Mouse (Mus musculus) left cerebral cortex, adult 11 months (tissue): ENCODE data around the gene En2.
A peak's percentile ranks its signal among the peaks of the same experiment; 100 is the strongest.

Experiments
- DNase-seq: peaks from one replicate; pipeline ENCODE4 v3.0.0; 2022; ENCODE audit warnings: low spot score

The En2 gene

DNA sequence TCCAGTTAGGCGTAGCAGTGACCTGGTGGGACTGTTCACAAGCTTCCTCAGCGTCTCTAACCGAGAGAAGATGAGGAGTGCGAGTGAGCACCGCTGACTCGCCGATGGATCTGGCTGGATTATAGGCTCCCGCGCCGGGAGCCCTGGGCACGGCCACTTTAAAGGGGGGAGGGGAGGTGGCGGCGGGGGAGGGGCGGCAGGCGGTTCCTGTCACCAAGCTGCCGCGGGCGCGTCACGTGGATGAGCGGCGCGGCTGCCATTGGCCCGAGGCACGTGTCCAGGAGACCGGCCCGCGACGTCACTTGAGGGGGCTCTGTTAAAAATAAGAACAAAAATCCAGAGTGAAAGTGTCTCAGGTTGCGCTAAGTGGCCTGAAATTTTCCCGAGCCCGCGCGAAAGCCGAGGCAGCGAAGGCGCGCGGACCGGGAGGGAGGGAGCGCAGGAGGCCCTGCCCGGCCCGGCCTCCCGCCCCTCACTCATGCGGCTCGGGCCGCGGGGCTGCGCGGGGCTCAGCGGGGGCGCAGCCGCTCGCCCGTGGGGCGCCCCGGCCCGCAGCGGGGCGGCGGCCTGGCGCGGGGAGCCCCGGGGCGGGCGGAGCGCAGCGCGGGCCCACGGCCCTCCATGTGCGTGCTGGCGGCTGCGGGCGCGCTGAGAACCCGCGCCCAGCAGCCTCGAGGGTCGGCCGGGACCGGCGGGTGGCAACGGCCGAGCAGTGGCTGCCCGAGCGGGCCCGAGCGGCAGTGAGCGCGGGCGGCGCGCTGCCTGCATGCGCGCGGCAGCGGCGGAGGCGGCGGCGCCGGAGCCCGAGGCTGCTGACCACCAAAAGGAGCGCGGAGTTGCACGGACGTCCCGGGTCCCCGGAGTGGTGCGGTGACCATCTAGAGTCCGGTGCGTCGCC, at the start of gene En2:
Gene En2, plus strand, starts transcription at position 337 of the 898 bp plus-strand sequence.
- peak; percentile 26 for DNase-seq

DNA sequence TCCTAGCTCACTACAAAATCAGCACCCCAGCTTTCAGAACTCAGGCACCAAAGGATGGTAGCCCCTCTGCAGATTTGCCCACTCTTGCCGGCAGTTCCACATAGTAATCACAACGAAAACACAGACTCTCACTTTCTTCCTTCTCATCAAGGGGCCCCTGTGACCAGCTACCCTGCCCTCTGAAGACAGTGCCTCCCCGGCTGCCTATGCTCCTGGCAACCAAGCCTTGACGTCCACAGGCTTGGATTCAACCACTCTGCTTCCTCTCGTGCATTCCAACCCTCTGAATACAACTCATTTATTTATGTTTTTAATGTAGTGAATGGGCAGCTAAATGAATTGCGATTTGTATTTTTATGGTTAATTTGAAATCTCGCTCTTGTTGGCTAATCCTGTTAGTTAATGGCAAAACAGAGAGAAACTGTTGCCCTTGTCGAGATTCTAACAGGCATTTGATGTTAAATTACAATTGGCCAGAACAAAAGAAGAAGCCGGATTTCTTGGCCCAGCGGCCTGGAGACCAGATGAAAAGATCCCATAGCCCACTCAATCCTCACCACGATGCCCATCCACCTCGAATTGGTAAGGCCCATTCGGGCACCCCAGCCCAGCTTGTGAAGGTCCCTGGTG, 48.1 kb upstream of the En2 start:
- DNase-seq: no peak

DNA sequence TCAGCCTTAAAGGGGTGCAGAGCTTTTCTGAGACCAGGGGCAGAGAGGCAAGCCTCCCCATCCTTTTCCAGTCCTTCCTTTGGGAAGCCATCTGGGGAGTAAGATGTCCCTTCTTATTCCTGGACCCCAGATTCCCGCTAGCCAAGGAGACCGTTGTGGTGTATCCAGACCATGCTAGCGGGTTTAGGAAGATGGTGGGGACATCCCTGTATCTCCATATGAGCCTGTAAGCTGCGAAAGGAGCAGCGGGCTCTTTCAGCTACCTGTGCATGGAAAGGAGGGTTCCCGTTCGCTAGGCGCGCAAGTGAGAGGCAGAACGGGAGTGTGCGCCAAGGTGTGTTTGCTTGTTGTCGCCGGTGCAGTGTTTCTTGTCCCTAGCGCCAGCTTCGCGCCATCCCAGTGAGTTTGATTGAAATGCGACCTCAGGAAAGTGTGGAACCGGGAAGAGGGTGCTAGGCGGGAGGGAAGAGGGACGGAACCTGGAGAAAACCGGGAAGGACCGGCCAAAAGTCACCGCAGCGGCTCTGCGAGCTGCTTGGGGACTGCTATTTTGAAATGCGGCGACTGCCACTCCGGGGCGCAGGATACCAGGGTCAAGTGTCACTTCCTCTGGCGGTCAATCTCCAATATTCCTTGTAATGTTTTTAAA, 47.5 kb upstream of the En2 start:
- no peak for DNase-seq

DNA sequence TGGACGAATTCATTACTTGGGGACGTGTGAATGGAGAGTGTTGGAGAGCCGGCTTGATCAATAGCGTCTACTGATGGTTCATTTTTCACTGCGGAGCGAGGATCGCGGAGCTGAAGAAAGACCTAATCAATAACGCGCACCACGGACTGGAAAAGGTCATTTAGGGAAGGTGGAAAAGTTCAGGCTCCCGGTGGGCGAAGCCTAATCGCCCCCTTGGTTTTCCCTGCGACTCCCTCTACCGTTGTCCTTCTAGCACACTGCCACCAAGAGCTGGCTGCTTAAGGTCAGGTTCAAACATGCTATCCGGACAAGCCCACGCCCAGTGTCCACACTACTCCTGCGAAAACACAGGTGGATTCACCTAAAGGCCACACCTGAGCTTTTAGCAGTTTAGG, 47.0 kb upstream of the En2 start:
- no peak for DNase-seq

DNA sequence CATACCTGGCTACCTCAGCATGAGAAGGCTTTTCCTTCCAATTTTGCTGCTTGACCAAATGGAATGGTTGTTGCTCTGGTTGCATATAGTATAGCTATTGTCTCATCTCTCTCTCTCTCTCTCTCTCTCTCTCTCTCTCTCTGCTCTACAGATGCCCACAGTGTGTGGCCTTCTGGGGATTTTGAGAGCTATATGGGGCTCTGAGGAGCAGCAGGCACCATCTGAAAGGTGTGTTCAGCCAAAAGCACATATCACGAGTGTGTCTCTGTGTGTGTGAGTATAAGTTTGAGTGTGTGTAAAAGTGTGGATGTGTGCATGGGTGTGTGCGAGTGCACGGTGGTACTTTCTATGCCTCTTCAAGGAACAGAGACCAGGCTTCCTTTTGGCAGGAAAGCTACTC, 45.9 kb upstream of the En2 start:
- DNase-seq: no peak

DNA sequence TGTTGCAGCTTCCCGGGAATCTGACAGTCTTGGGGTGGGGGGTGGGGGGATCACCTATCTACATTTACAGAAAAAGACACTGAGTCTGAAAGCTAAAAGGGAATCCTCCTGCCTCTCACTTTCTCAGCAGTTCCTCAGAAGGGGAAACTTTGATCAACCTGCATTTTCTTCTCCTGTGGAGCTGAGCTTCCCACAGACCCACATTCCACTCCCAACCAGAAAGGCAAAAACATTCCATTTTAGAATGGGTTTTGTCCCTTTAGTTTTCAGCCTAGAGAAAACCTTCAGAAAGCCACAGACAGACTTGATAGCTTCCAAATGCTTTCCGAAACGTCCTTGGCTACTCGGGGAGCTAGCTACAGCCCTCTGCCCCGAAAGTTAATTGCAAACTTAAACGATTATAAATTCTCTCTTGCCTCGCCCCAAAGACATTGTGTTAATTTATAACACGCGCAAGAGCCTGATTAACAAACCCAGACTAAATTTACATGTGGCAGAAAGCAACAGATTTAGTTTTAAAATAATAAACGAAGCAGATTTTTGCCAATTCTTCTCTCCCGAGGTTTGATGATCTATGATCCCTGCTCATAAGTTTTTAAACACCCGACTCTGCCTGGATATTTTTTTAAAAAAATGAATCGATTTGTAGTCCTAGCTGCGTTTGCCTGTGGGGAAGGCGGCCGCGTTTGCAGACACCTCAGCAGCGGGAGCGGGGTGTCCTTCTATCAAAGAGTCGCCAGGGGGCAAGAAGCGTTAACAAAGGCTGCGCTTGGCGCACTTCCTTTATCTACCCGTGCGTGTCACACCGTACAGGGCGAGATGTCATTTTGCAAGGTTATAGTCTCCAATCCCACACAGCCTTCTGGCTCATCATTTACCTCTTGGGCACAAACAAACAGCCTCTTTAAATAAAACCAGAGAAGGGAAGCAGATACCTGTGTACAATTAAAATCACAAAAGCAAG, 42.7 kb upstream of the En2 start:
- no peak for DNase-seq

DNA sequence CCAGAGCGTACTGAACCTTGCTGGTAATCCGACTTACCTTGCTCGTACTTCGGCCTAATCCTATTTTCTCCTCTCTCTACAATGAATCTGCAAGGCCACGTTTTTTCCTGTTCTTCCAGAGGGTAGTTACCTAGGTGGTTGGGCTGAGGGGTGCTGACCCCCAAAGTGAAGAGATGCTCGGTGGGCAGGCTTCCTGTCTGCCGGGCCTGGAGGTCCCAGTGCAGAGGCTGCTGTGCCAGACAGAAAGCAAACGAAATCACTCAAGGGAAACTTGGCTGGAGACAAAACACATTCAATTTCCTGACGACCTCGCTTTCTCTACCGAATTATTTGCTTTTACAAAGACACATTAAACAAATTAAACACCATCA, 42.1 kb upstream of the En2 start:
- no peak for DNase-seq

DNA sequence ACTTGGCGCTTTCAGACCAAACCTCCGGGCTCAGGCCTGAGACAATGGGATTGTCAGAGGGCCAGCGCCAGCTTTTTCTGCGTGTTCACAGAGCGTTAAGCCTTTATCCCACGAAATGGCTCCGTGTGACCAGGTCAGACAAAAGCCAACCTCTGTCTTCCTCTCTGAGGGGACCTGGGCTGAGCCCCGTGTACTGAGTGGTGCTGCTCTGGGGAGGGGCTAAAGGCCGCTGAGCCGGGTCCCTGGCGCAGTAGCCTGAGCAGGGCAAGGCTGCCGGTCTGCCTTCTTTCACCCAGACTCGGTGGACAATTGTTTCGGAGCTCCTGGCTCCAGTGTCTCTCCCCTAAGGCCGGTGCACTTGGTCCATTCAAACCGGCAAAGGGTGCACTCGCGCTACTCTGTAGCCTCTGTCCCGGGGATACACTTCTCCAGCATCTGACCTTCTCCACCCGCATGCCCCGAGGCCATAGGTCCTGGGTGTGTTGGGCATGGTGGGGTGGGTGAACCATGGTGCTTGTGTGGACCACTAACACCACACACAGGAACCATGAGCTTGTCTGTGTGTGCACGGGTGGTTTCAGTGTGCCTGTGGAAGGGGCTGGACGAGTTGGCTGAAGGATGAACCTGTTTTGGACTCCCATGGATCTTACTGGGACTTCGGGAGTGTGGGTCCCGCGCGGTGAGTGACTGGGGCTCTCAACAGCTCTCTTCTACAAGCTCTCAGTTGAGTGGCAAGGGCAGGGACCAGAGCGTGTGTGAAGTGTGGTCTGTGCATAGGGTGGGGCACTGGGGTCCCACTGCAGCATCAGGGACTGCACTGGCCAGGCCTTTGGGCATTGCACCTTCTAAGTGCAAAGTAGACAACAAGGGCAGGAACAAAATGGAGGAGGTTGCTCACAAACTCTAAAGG, 40.9 kb upstream of the En2 start:
- DNase-seq: no peak

DNA sequence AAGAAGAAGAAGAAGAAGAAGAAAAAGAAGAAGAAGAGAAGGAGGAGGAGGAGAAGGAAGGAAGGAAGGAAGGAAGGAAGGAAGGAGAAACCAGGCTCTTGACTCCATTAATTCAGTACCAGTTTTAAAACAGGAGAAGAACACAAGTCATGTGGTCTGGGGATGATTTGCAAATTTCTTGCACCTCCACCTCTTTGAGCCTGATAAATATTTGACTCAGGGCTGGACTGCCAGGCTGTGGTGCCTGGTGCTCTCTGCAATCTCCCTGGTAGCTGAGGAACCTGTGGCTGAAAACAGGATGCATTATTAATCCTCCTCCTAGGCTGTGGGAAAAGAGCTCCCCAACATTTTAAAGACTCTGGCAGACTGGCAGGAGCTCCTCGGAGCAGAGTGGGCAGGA, 36.6 kb upstream of the En2 start:
- DNase-seq: no peak

DNA sequence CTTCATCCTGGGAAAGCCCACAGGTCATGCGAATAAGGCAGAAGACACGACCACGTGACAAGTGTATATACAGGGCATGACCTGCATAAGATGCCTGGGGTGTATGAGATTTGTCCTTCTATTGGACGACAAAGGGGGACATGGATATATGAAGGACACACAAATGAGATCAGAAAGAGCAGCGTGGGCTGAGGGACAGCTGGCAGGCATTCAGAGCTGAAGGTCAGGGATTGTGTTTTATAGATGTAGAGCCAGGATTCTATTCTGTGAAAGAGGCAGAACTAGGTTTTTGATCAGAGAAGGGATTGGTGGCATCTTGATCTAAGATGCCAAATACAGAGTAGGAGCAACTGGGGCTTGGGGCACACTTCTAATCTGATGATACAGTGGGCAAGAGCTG, 33.3 kb upstream of the En2 start:
- DNase-seq: no peak

DNA sequence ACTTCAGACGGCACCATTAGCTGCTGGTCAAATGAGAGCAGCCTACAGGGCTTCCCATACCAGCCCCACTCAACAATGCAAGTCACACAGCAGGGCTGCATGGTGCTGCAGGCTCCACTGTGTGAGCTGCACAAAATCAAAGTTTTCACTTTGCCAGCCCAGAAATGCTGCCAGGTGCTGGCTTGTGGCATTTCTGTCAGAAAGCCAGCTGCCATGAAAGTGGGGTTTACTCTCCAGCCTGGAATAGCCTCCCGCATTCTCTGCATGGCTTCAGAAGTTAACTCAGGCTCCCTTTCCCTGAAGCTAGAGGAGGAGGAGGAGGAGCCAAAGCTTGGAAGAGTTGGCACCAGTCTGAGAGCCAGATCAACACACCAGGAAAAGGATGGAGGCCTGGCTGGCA, 29.1 kb upstream of the En2 start:
- DNase-seq: no peak

DNA sequence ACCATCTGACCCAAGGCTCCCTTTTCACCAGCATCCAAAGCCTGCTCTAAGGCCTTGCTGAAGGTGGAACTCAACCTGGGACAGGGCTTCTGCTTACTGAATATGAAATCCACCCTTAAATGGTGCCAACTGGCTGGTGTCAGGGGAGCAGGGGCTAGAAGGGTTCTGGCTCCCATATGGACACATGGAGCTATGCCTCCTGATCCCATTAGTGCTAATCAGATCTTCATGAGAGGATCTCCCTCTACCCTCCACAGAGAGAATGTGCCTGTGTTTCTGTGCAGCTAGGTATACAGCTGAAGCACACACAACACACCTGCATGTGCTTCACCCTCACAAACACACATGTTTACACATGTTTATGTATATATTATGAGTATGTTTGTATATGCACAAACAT, 20.9 kb upstream of the En2 start:
- DNase-seq: no peak

DNA sequence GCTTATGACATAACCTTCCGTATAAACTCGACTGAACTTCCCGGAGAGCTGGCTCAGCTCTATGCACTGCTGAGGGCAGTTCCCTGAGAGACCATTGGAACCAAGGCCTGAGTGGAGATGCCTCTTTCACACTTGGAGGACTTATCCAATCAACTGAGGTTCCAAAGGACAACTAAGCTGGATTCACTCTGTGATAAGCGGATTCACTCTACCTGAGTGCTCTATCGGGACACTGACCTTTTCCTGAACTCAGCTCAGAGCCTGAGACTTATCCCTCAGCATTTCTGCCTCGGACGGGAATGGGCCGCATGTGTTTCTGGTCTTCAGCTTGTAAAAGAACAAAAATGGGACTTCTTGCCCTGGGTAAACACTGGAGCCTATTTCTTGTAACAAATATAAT, 19.5 kb upstream of the En2 start:
- no peak for DNase-seq

DNA sequence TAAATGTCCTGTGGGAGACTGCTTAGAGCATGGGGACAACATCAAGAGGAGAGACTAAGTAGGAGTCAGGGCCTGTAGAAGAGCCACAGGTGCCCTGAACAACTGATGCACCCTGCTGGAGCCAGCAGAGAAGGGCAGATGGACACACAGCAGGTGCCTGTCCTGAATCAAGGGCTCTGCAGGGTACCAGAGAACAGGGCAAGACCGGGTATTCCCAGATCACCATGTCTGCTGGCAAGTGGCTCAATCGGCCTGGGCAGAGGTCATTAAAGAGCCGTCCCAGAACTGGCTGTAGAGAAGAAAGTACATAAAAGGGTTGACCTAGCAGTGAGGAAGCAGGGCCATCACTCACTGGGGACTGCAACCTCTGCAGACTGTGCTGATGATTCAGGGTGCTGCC, 17.0 kb upstream of the En2 start:
- no peak for DNase-seq

DNA sequence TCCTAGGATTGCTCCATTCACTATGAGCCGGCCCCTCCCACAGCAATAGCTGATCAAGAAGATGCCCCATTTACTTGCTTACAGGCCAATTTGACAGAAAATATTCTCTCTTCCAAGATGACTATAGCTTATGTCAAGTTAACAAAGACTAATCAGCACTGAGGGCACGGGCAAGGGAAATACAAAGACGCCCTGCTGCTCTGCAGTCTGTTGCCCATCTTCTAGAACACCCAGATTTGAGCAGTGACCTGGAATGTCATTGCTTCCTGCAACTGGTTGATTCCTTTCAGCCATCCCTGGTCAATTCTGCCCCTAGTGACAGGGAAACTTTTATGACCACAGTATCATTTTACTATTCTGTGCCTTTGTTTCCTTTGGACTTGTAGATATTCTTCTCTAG, 16.1 kb upstream of the En2 start:
- DNase-seq: no peak

DNA sequence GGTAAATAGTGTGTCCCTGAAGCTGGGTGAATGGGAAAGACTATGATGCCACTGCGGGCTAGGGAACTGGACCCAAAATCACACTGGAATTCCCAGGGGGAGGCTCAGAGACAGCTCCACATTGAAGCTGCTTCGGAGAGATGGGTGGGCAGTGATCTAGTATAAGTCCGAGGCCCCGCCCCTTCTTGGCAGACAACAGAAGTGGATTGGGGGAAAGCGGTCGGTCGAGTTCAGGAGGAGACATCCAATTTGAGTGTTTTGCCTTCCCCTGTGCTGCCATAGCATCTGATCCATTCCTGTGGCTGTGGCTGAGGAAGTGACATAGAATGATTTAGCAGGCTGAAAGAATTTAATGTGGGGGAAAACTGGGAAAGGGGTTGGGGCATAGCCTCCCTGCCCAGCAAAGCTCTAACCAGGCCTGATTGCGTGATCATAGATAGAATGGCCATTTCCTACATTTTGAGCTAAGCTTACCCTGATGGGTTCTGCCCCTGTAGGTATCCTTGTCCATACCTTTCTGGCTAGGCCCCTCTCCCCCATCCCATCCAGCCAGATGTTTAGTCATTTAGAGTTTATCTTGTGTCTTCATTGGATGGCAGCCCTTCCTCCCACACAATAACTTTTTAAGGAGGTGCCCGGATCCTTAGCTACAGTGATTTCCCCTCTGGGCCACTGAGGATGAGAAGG, 8.3 kb upstream of the En2 start:
- DNase-seq: no peak

DNA sequence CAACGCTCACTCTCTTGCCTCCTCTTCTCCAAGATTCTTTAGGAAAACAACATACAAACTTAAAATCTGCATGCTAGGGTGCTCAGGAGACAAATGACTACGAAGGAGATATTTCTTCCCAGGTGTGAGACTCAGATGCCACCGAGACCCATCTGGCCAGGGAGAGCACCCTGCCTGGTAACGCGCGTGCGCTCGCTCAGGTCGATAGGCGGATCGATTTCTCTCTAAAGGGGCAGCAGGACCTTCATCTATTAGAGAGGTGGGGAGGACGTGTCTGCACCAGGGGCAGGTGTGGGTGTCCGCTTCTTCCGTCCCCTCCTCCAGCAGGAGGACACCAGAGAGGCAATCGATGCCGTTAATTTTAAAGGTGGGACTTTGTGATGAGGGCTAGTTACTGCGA, 7.7 kb upstream of the En2 start:
- DNase-seq: no peak

DNA sequence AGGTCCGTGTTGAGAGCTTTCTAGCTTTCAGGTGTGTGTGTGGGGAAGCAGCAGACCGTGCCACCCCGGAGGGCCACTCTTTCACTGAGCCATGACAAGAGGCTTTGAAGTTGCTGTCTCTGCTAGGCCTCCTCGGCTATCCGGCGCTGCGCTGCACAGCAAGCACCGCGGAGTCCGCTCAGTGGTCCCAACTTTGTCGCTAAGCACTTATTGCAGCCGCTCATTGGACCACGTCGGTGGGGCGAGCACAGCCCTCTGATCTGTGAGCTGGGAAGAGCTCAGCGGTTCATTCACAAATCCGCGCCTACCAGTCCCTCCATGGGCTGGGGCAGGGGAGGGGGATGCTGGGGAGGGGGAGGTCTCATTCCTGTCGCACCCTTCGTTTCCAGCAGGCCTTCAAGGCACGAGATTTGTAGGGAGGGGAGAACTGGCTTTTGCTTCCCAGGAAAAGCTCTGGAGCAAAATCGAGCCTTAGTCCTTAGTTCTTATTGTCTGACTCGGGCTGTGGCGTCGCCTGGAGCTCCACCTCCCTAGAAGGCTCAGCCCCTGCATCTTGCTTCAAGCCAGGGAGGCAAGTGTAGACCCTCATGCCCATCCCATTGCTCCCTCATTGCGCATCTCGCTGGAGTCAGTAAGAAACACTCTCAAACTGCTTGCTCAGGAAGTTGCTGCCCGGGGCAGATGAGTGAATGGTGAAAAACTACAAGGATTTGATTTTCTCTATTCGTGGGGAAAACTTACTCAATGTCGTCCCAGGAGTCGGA, 7.0 kb upstream of the En2 start:
- no peak for DNase-seq

DNA sequence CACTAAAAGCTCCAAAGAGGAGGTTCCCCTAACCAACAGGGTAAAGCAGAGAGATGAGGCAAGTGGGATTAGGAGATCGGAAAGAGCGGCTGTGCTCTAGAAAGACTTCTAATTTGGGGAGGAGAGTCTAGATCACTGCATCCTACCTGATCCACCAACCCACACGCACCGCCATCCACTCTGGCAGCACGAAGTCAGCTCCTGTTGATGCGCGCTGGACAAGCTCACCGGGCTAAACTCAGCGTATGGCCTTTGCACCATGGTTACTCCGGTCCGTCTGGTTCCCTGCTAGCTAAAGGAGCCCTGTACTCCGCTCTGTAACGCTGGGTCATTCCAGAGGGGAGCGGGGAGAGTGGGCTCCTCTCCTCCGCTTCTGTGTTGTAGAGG, 6.4 kb upstream of the En2 start:
- no peak for DNase-seq
